Mouse (Mus musculus): ENCODE results near the gene Gm15737. TPM values are rescaled to one million over a fixed set of nuclear protein-coding genes. Genes with fewer than 3 reads are reported as not detected.

The Gm15737 gene
- polyA plus RNA-seq, 1 experiment from 2014 or later, result not detected

- H3K4me2 ChIP-seq, result no peak overlapping the region
- no peak for ATAC-seq
- no peak overlapping the region for H3K27ac ChIP-seq
- H3K9ac ChIP-seq, result no peak overlapping the region
- H3K4me1 ChIP-seq, result no peaks in the 10 kb centered on the region
- no peak overlapping the region for H3K4me3 ChIP-seq
- no peaks in the 10 kb centered on the region for H3K9me3 ChIP-seq (replicated peaks)
- WGBS, result 90% methylated on average over 4 of the region's 4 CpGs
- no peaks in the 10 kb centered on the region for H3K36me3 ChIP-seq (ENCODE audit: poor library complexity, severe bottlenecking)
- H3K27me3 ChIP-seq, result no peaks in the 10 kb centered on the region
These were observed 8.1 kb downstream of the Gm15737 start for GRCm38 (mm10) chr6:92877236-92877635.

GRCm38 (mm10) chr6:92878771-92879170 is 9.6 kb downstream of the Gm15737 start:
- H3K4me2 ChIP-seq, result no peak overlapping the region
- WGBS, result 96% methylated on average over 5 of the region's 5 CpGs

GRCm38 (mm10) chr6:92879700-92880265 is 10.6 kb downstream of the Gm15737 start:
- Histone ChIP-seq H3K4me2 (no peak overlapping the region), H3K4me1 (peaks cover 4% of the 10 kb centered on the region), H3K27me3 (no peaks in the 10 kb centered on the region), H3K9me3 (replicated peaks) (no peaks in the 10 kb centered on the region), H3K27ac (no peak overlapping the region), H3K4me3 (no peak overlapping the region), H3K9ac (no peak overlapping the region), H3K36me3 (ENCODE audit: poor library complexity, severe bottlenecking) (no peaks in the 10 kb centered on the region)
- WGBS, result 86% methylated on average over 14 of the region's 14 CpGs
- no peak for ATAC-seq

More at GRCm38 (mm10) chr6:92878771-92879170, 9.6 kb downstream of the Gm15737 start:
- Histone ChIP-seq H3K27me3 (no peaks in the 10 kb centered on the region), H3K4me3 (no peak overlapping the region), H3K9ac (no peak overlapping the region), H3K4me1 (peaks cover 4% of the 10 kb centered on the region), H3K27ac (no peak overlapping the region), H3K36me3 (ENCODE audit: poor library complexity, severe bottlenecking) (no peaks in the 10 kb centered on the region), H3K9me3 (replicated peaks) (no peaks in the 10 kb centered on the region)
- ATAC-seq, result no peak

GRCm38 (mm10) chr6:92882446-92882845 is 13.3 kb downstream of the Gm15737 start:
- Histone ChIP-seq H3K36me3 (ENCODE audit: poor library complexity, severe bottlenecking) (no peaks in the 10 kb centered on the region), H3K27ac (no peak overlapping the region), H3K4me1 (peaks cover 4% of the 10 kb centered on the region), H3K9me3 (replicated peaks) (no peaks in the 10 kb centered on the region), H3K4me2 (no peak overlapping the region), H3K4me3 (no peak overlapping the region), H3K9ac (no peak overlapping the region), H3K27me3 (no peaks in the 10 kb centered on the region)
- no peak for ATAC-seq
- WGBS, result 74% methylated on average over 5 of the region's 5 CpGs

- peaks cover 4% of the 10 kb centered on the region for H3K4me1 ChIP-seq
- ATAC-seq, result no peak
- 9% methylated on average over 9 of the region's 9 CpGs for WGBS
- no peak overlapping the region for H3K27ac ChIP-seq
- H3K9me3 ChIP-seq (replicated peaks), result no peaks in the 10 kb centered on the region
- no peaks in the 10 kb centered on the region for H3K27me3 ChIP-seq
- no peak overlapping the region for H3K9ac ChIP-seq
- H3K4me2 ChIP-seq, result no peak overlapping the region
- no peaks in the 10 kb centered on the region for H3K36me3 ChIP-seq (ENCODE audit: poor library complexity, severe bottlenecking)
- no peak overlapping the region for H3K4me3 ChIP-seq
These were observed 14.2 kb downstream of the Gm15737 start for GRCm38 (mm10) chr6:92883131-92883900.

GRCm38 (mm10) chr6:92891535-92891934 is 22.4 kb downstream of the Gm15737 start:
- no peak overlapping the region for H3K4me3 ChIP-seq
- no peak overlapping the region for H3K27ac ChIP-seq
- no peaks in the 10 kb centered on the region for H3K36me3 ChIP-seq (ENCODE audit: poor library complexity, severe bottlenecking)
- WGBS, result 74% methylated on average over 1 of the region's 1 CpGs
- no peak overlapping the region for H3K9ac ChIP-seq
- ATAC-seq, result no peak
- no peaks in the 10 kb centered on the region for H3K27me3 ChIP-seq
- no peak overlapping the region for H3K4me2 ChIP-seq
- H3K4me1 ChIP-seq, result 0 out of 2 replicates have a peak, but pooled peaks cover 3% of the 10 kb centered on the region
- H3K9me3 ChIP-seq (replicated peaks), result no peaks in the 10 kb centered on the region

- Histone ChIP-seq H3K27me3 (no peaks in the 10 kb centered on the region), H3K36me3 (ENCODE audit: poor library complexity, severe bottlenecking) (no peaks in the 10 kb centered on the region), H3K9ac (no peak overlapping the region), H3K4me2 (no peak overlapping the region), H3K4me3 (no peak overlapping the region), H3K27ac (no peak overlapping the region), H3K4me1 (no peaks in the 10 kb centered on the region), H3K9me3 (replicated peaks) (no peaks in the 10 kb centered on the region)
- ATAC-seq, result no peak
- 84% methylated on average over 1 of the region's 1 CpGs for WGBS
These were observed 34.9 kb downstream of the Gm15737 start for GRCm38 (mm10) chr6:92904037-92904436.

- Histone ChIP-seq H3K4me3 (no peak overlapping the region), H3K4me1 (no peaks in the 10 kb centered on the region; the same call in 1 of the 2 replicates), H3K36me3 (ENCODE audit: poor library complexity, severe bottlenecking) (no peaks in the 10 kb centered on the region), H3K9ac (no peak overlapping the region), H3K4me2 (no peak overlapping the region), H3K27me3 (no peaks in the 10 kb centered on the region), H3K27ac (no peak overlapping the region), H3K9me3 (replicated peaks) (no peaks in the 10 kb centered on the region)
- WGBS, result 58% methylated on average over 2 of the region's 2 CpGs
- no peak for ATAC-seq
These were observed 35.3 kb downstream of the Gm15737 start for GRCm38 (mm10) chr6:92904491-92904890.

GRCm38 (mm10) chr6:92905922-92906321 is 36.8 kb downstream of the Gm15737 start:
- Histone ChIP-seq H3K9ac (no peak overlapping the region), H3K9me3 (replicated peaks) (no peaks in the 10 kb centered on the region), H3K36me3 (ENCODE audit: poor library complexity, severe bottlenecking) (no peaks in the 10 kb centered on the region), H3K4me2 (no peak overlapping the region), H3K27ac (no peak overlapping the region), H3K4me3 (no peak overlapping the region), H3K4me1 (no peaks in the 10 kb centered on the region; the same call in 1 of the 2 replicates), H3K27me3 (no peaks in the 10 kb centered on the region)
- no peak for ATAC-seq
- 45% methylated on average over 5 of the region's 5 CpGs for WGBS

- Histone ChIP-seq H3K4me1 (no peaks in the 10 kb centered on the region; the same call in 1 of the 2 replicates), H3K36me3 (ENCODE audit: poor library complexity, severe bottlenecking) (no peaks in the 10 kb centered on the region), H3K9ac (no peak overlapping the region), H3K4me3 (no peak overlapping the region), H3K9me3 (replicated peaks) (no peaks in the 10 kb centered on the region), H3K4me2 (no peak overlapping the region), H3K27me3 (no peaks in the 10 kb centered on the region), H3K27ac (no peak overlapping the region)
- 75% methylated on average over 8 of the region's 8 CpGs for WGBS
- no peak for ATAC-seq
These were observed 40.2 kb downstream of the Gm15737 start for GRCm38 (mm10) chr6:92909361-92909760.

- no peak for ATAC-seq
These were observed 41.5 kb downstream of the Gm15737 start for GRCm38 (mm10) chr6:92910611-92911010.

GRCm38 (mm10) chr6:92920938-92921689 is 52.0 kb downstream of the Gm15737 start:
- Histone ChIP-seq H3K4me3 (no peak overlapping the region), H3K27me3 (no peaks in the 10 kb centered on the region), H3K9ac (no peak overlapping the region), H3K27ac (no peak overlapping the region), H3K36me3 (ENCODE audit: poor library complexity, severe bottlenecking) (no peaks in the 10 kb centered on the region), H3K4me1 (no peaks in the 10 kb centered on the region), H3K4me2 (no peak overlapping the region), H3K9me3 (replicated peaks) (no peaks in the 10 kb centered on the region)
- no peak for ATAC-seq
- WGBS, result 68% methylated on average over 10 of the region's 10 CpGs

More at GRCm38 (mm10) chr6:92910611-92911010, 41.5 kb downstream of the Gm15737 start:
- Histone ChIP-seq H3K36me3 (ENCODE audit: poor library complexity, severe bottlenecking) (no peaks in the 10 kb centered on the region), H3K27me3 (no peaks in the 10 kb centered on the region), H3K27ac (no peak overlapping the region), H3K4me3 (no peak overlapping the region), H3K4me1 (no peaks in the 10 kb centered on the region; the same call in 1 of the 2 replicates), H3K4me2 (no peak overlapping the region), H3K9me3 (replicated peaks) (no peaks in the 10 kb centered on the region), H3K9ac (no peak overlapping the region)
- 98% methylated on average over 3 of the region's 3 CpGs for WGBS
